Mouse (Mus musculus) ES-Bruce4 (cell line): ENCODE measurements around the gene Numbl.

Source experiments
- EP300 ChIP-seq: IDR thresholded peaks from 2 replicates; pipeline ENCODE4 v1.6.1; 2011; ENCODE audit warnings: low read depth, low read length; ENCODE audit not compliant: insufficient read depth
- POLR2A ChIP-seq: IDR thresholded peaks from one replicate; pipeline ENCODE4 v1.8.1; 2011; ENCODE audit warnings: low read length; ENCODE audit not compliant: insufficient read depth

GRCm38 (mm10) chr7:27307551-27307950, 49.3 kb downstream of the Numbl start:
- TF ChIP-seq POLR2A, result no peak
- no peak for TF ChIP-seq EP300
